9 mouse cellular contexts compared by ENCODE assay signal in the genomic region with DNA sequence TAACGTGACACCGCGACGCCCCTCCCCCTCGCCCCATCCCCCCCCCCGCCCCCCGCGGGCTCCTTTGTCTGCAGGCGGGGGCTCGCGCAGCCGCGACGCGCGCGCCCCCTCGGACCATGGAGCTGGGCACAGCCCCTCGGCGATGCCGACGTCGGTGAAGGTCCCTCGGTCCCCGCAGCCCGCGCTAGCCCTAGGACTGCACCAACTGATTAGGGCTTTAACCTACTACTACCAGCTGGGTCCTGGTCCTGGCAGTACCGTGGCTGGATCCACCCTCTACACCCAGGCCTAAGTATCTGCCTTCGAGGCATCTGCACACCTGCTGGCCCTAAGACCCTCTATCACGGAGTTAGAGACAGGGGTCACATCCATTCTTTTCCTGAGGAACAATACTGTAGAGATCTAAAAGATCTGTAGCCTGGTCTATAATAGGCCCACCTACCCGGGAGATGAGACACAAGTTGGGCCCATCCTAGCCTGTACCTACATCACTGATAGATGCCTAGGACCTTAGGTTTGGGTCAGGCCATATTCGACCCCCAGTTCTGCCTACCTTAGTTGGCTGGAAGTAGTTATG. TPM values are rescaled to one million over a fixed set of nuclear protein-coding genes. Genes with fewer than 3 reads are reported as not detected.
DNase-seq lines count a peak whose midpoint lies in the region; ATAC-seq and TF ChIP-seq lines count a peak whose summit lies in the region.
"Had no signal": no experiment of that assay in that cellular context is flagged by ENCODE, and none has a peak within 500 bp of the region (broad histone marks: within the 10 kb centered on the region; RNA-seq: fewer than 3 reads in every experiment).

No protein-coding gene starts in this region.

- H3K9me3 ChIP-seq in heart, embryonic 12.5 days (replicated peaks): peaks cover 28% of the 10 kb centered on the region
- no peaks in the 10 kb centered on the region for H3K9me3 ChIP-seq in MEL (replicated peaks; ENCODE audit: insufficient read depth, low read length)
- peaks cover 50% of the 10 kb centered on the region for H3K9me3 ChIP-seq in hindbrain, embryonic 10.5 days
- peaks cover 55% of the 10 kb centered on the region for H3K9me3 ChIP-seq in midbrain, embryonic 10.5 days (replicated peaks)

- peak overlapping the region; percentile 59 for H3K4me3 ChIP-seq in heart, embryonic 12.5 days
- H3K4me3 ChIP-seq in MEL (ENCODE audit: control insufficient read depth in 1 of 2, insufficient read depth in 1 of 2, low read depth in 2 of 2, low read length in 2 of 2): peak overlapping the region; percentile 19 to 38; a peak in 3 of 4 replicates
- peak overlapping the region; percentile 62 for H3K4me3 ChIP-seq in hindbrain, embryonic 10.5 days
- peak overlapping the region; percentile 59 for H3K4me3 ChIP-seq in midbrain, embryonic 10.5 days

- H3K79me2 ChIP-seq in MEL (ENCODE audit: control insufficient read depth, insufficient read depth, low read length, poor library complexity): peaks cover 8% of the 10 kb centered on the region; the same call in 1 of the 2 replicates

- peak overlapping the region; percentile 73 for H3K4me2 ChIP-seq in heart, embryonic 12.5 days

- intact Hi-C loops in heart, postnatal 36 days (cut with DNase I): loop anchor here (2.0 to 5.0 kb wide), 3 partner anchors 95 to 164 kb away; no protein-coding TSS in a partner anchor

- TF ChIP-seq POLR2A in MEL (IDR thresholded peaks at IDR 0.05; ENCODE audit: control insufficient read depth in 1 of 2, insufficient read depth in 1 of 2, low read depth in 1 of 2, low read length in 2 of 2, poor library complexity in 1 of 2): no peak

- peaks cover 8% of the 10 kb centered on the region; the same call in 1 of the 2 replicates for H3K27me3 ChIP-seq in heart, embryonic 12.5 days (replicated peaks)
- H3K27me3 ChIP-seq in MEL (ENCODE audit: control insufficient read depth in 1 of 2, insufficient read depth in 2 of 2, low read length in 2 of 2): no peaks in the 10 kb centered on the region
- H3K27me3 ChIP-seq in hindbrain, embryonic 10.5 days (ENCODE audit: insufficient read depth, poor library complexity, severe bottlenecking): peaks cover 82% of the 10 kb centered on the region
- H3K27me3 ChIP-seq in midbrain, embryonic 10.5 days (ENCODE audit: low read depth, poor library complexity, severe bottlenecking): peaks cover 74% of the 10 kb centered on the region

- H3K4me1 ChIP-seq in heart, embryonic 12.5 days (replicated peaks): peaks cover 39% of the 10 kb centered on the region
- H3K4me1 ChIP-seq in MEL (ENCODE audit: control insufficient read depth in 1 of 2, insufficient read depth in 2 of 2, low read length in 2 of 2): peaks cover 0 to 21% of the 10 kb centered on the region in 2 experiments; a peak in 2 of 4 replicates
- H3K4me1 ChIP-seq in hindbrain, embryonic 10.5 days (replicated peaks): peaks cover 64% of the 10 kb centered on the region
- H3K4me1 ChIP-seq in midbrain, embryonic 10.5 days: peaks cover 64% of the 10 kb centered on the region

- peak; percentile 16 for ATAC-seq in heart, embryonic 12.5 days (ENCODE audit: insufficient number of reproducible peaks, low FRiP score)

- no peaks in the 10 kb centered on the region for H3K36me3 ChIP-seq in heart, embryonic 12.5 days
- peaks cover 0 to 16% of the 10 kb centered on the region in 2 experiments; a peak in 2 of 4 replicates for H3K36me3 ChIP-seq in MEL (ENCODE audit: control insufficient read depth in 1 of 2, insufficient read depth in 2 of 2, low read length in 2 of 2)
- 0 out of 2 replicates have a peak, but pooled peaks cover 10% of the 10 kb centered on the region for H3K36me3 ChIP-seq in hindbrain, embryonic 10.5 days
- H3K36me3 ChIP-seq in midbrain, embryonic 10.5 days: peaks cover 10% of the 10 kb centered on the region

- no peak for TF ChIP-seq EP300 in MEL (IDR thresholded peaks at IDR 0.05; ENCODE audit: low read depth in 1 of 2, low read length in 2 of 2)

- WGBS in heart, embryonic 12.5 days: 20% methylated on average over 25 of the region's 32 CpGs
- 35% methylated on average over 21 of the region's 32 CpGs for WGBS in hindbrain, embryonic 10.5 days
- 39% methylated on average over 30 of the region's 32 CpGs for WGBS in midbrain, embryonic 10.5 days

- TF ChIP-seq CTCF in MEL (IDR thresholded peaks at IDR 0.05 in 2 of 3, conservative IDR thresholded peaks at IDR 0.05 in 1 of 3; ENCODE audit: control insufficient read depth in 1 of 3, insufficient read depth in 1 of 3, low read depth in 2 of 3, low read length in 3 of 3, poor library complexity in 1 of 3, severe bottlenecking in 1 of 3): no peak

- no peak for TF ChIP-seq RAD21 in MEL (IDR thresholded peaks at IDR 0.05; ENCODE audit: low read depth, low read length)

- H3K9ac ChIP-seq in heart, embryonic 12.5 days: peak overlapping the region; percentile 47
- H3K9ac ChIP-seq in MEL (ENCODE audit: control insufficient read depth, low read depth, low read length, poor library complexity, severe bottlenecking): peak overlapping the region; percentile 49

- DNase-seq in heart, postnatal 36 days: no peak
- peak; percentile 41 for DNase-seq in MEL (ENCODE audit: low read depth, low spot score)
- no peak for DNase-seq in hindbrain, embryonic 10.5 days (ENCODE audit: low spot score)
- DNase-seq in midbrain, embryonic 10.5 days (ENCODE audit: low spot score): no peak
- DNase-seq in adrenal gland, postnatal 4 days (ENCODE audit: low spot score in 2 of 2): no peak
- no peak for DNase-seq in gastrocnemius, postnatal 10 days
- no peak for DNase-seq in adrenal gland, postnatal 25 days

- peak overlapping the region; percentile 64; the same call in 1 of the 2 replicates for H3K27ac ChIP-seq in heart, embryonic 12.5 days (ENCODE audit: poor library complexity, severe bottlenecking)
- no peak overlapping the region for H3K27ac ChIP-seq in MEL (ENCODE audit: control insufficient read depth, low read depth, low read length)
- H3K27ac ChIP-seq in hindbrain, embryonic 10.5 days: peak overlapping the region; percentile 90
- peak overlapping the region; percentile 78 for H3K27ac ChIP-seq in midbrain, embryonic 10.5 days (replicated peaks)

TF ChIP-seq in MEL, 35 proteins besides CTCF, POLR2A, EP300 and RAD21 (continues in another document):
- TF ChIP-seq MAZ (IDR thresholded peaks at IDR 0.05; ENCODE audit: low read depth, low read length): no peak
- TF ChIP-seq MAX (IDR thresholded peaks at IDR 0.05; ENCODE audit: low read length): no peak
- TF ChIP-seq KAT2A (conservative IDR thresholded peaks at IDR 0.05; ENCODE audit: low read depth, low read length): no peak
- no peak for TF ChIP-seq TCF12 (IDR thresholded peaks at IDR 0.05; ENCODE audit: low read depth, low read length)
- TF ChIP-seq CHD2 (IDR thresholded peaks at IDR 0.05; ENCODE audit: low read length): no peak
- TF ChIP-seq ZC3H11A (IDR thresholded peaks at IDR 0.05; ENCODE audit: low read depth, low read length): no peak
- TF ChIP-seq E2F4 (IDR thresholded peaks at IDR 0.05; ENCODE audit: borderline replicate concordance, low read depth, low read length): no peak
- no peak for TF ChIP-seq POLR2AphosphoS2 (IDR thresholded peaks at IDR 0.05; ENCODE audit: low read length)
- TF ChIP-seq ETS1 (IDR thresholded peaks at IDR 0.05; ENCODE audit: low read depth, low read length): no peak
- TF ChIP-seq CHD1 (IDR thresholded peaks at IDR 0.05; ENCODE audit: low read depth, low read length): no peak
- no peak for TF ChIP-seq UBTF (IDR thresholded peaks at IDR 0.05; ENCODE audit: borderline replicate concordance, insufficient read depth, low read depth, low read length)
- TF ChIP-seq NELFE (IDR thresholded peaks at IDR 0.05; ENCODE audit: low read depth, low read length): no peak
- no peak for TF ChIP-seq ELF1 (IDR thresholded peaks at IDR 0.05; ENCODE audit: low read depth, low read length)
- no peak for TF ChIP-seq ZMIZ1 (IDR thresholded peaks at IDR 0.05; ENCODE audit: low read depth, low read length)
- TF ChIP-seq USF2 (IDR thresholded peaks at IDR 0.05; ENCODE audit: borderline replicate concordance in 1 of 2, insufficient read depth in 1 of 2, low read depth in 1 of 2, low read length in 2 of 2): no peak

RNA-seq across cellular contexts. Expression of a gene that starts 0.5 kb away (rescaled TPM):
- polyA plus RNA-seq in heart, embryonic 12.5 days (2016; fragmentation: Nextera tagmentation; extraction: Ambion mirVana): 1,218 and 1,354 TPM in 2 replicates
- 10 to 100 TPM; 30.8 to 44.2 TPM for total RNA-seq in heart, postnatal 36 days (2021)
- total RNA-seq in MEL (2012; rRNA removed): 9.5 and 10.0 TPM in 2 replicates
- polyA plus RNA-seq in MEL (2012; ENCODE audit: insufficient read depth in 1 of 2, insufficient read length in 2 of 2, low read depth in 1 of 2, low replicate concordance in 2 of 2, missing spikeins in 1 of 2): 10 to 100 TPM in 1 of 2 experiments, not detected in 1; 11.9 TPM
- polyA plus RNA-seq in hindbrain, embryonic 10.5 days (2016; fragmentation: Nextera tagmentation; extraction: Ambion mirVana): 438 and 682 TPM in 2 replicates
- 329 and 443 TPM in 2 replicates for polyA plus RNA-seq in midbrain, embryonic 10.5 days (2016; fragmentation: Nextera tagmentation; extraction: Ambion mirVana)
- 1,000 to 10,000 TPM; 1,384 to 1,531 TPM for total RNA-seq in adrenal gland, postnatal 4 days (2021)
- total RNA-seq in gastrocnemius, postnatal 10 days (2021): 100 to 1,000 TPM; 954 to 996 TPM
- total RNA-seq in adrenal gland, postnatal 25 days (2021): 669 and 905 TPM in 2 replicates

RNA-seq across cellular contexts. Expression of a gene that starts 12.2 kb away (rescaled TPM):
- polyA plus RNA-seq in heart, embryonic 12.5 days (2016; fragmentation: Nextera tagmentation; extraction: Ambion mirVana): 0.90 and 0.91 TPM in 2 replicates
- under 1 TPM; 0.33 to 0.54 TPM for total RNA-seq in heart, postnatal 36 days (2021)
- total RNA-seq in MEL (2012; rRNA removed): 5.2 and 5.8 TPM in 2 replicates
- 10 to 100 TPM in 1 of 2 experiments, not detected in 1; 19.8 TPM for polyA plus RNA-seq in MEL (2012; ENCODE audit: insufficient read depth in 1 of 2, insufficient read length in 2 of 2, low read depth in 1 of 2, low replicate concordance in 2 of 2, missing spikeins in 1 of 2)
- polyA plus RNA-seq in hindbrain, embryonic 10.5 days (2016; fragmentation: Nextera tagmentation; extraction: Ambion mirVana): 0.39 and 0.58 TPM in 2 replicates
- 0.17 and 0.20 TPM in 2 replicates for polyA plus RNA-seq in midbrain, embryonic 10.5 days (2016; fragmentation: Nextera tagmentation; extraction: Ambion mirVana)
- total RNA-seq in adrenal gland, postnatal 4 days (2021): 1 to 10 TPM; 5.5 to 7.0 TPM
- under 1 TPM; 0.35 to 0.54 TPM for total RNA-seq in gastrocnemius, postnatal 10 days (2021)
- 1.2 and 1.4 TPM in 2 replicates for total RNA-seq in adrenal gland, postnatal 25 days (2021)
- polyA plus RNA-seq: C2C12 had no signal

RNA-seq across cellular contexts. Expression of a gene that starts 41.6 kb away (rescaled TPM):
- polyA plus RNA-seq in heart, embryonic 12.5 days (2016; fragmentation: Nextera tagmentation; extraction: Ambion mirVana): 1.7 and 2.2 TPM in 2 replicates
- not detected for total RNA-seq in heart, postnatal 36 days (2021)
- total RNA-seq in MEL (2012; rRNA removed): 152 and 160 TPM in 2 replicates
- 100 to 1,000 TPM in 1 of 2 experiments, not detected in 1; 253 TPM for polyA plus RNA-seq in MEL (2012; ENCODE audit: insufficient read depth in 1 of 2, insufficient read length in 2 of 2, low read depth in 1 of 2, low replicate concordance in 2 of 2, missing spikeins in 1 of 2)
- 0.92 and 1.5 TPM in 2 replicates for polyA plus RNA-seq in hindbrain, embryonic 10.5 days (2016; fragmentation: Nextera tagmentation; extraction: Ambion mirVana)
- polyA plus RNA-seq in midbrain, embryonic 10.5 days (2016; fragmentation: Nextera tagmentation; extraction: Ambion mirVana): 0.43 and 0.96 TPM in 2 replicates
- 1 to 10 TPM; 2.9 to 5.6 TPM for total RNA-seq in adrenal gland, postnatal 4 days (2021)
- not detected for total RNA-seq in gastrocnemius, postnatal 10 days (2021)
- total RNA-seq in adrenal gland, postnatal 25 days (2021): 1.8 and 2.7 TPM in 2 replicates

Comparison
In these comparisons a context has a peak if more than half of its experiments do, and no peak if none do; other contexts are left out.
1. RNA of a gene that starts 0.5 kb away (total RNA-seq): 1,384 to 1,531 TPM in adrenal gland, postnatal 4 days, 954 to 996 TPM in gastrocnemius, postnatal 10 days and 669 to 905 TPM in adrenal gland, postnatal 25 days; 30.8 to 44.2 TPM in heart, postnatal 36 days and 9.5 to 10.0 TPM in MEL; every median in the first group is over 10 times any median in the second.
2. RNA of a gene that starts 41.6 kb away (total RNA-seq): 152 to 160 TPM in MEL; 2.9 to 5.6 TPM in adrenal gland, postnatal 4 days, 1.8 to 2.7 TPM in adrenal gland, postnatal 25 days, not detected in gastrocnemius, postnatal 10 days and not detected in heart, postnatal 36 days; every median in the first group is over 10 times any median in the second.
3. Peak in every context shown above with its lines, with median percentiles within 50 percentile points of each other: H3K4me3 ChIP-seq.